Mouse (Mus musculus) heart, postnatal 14 days (tissue): ENCODE results near the gene Shkbp1. TPM values are rescaled to one million over a fixed set of nuclear protein-coding genes. Genes with fewer than 3 reads are reported as not detected.

ENCODE experiments used
- DNase-seq, 2 experiments: peaks; one replicate each; pipeline ENCODE4 v3.0.0; 2021 to 2022
- intact Hi-C: fragments of 180-260 bp; cut with DNase I; formaldehyde crosslinking; loops from one replicate; pipeline ENCODE4 v1.15.1; 2025
- long read RNA-seq, 2 experiments: library from polyadenylated mRNA; stranded (forward); transcript quantifications; one replicate each; pipeline ENCODE4 v2.0.0; 2021
- total RNA-seq, 2 experiments: library from RNA; stranded (reverse); gene quantifications; 2 replicates each; pipeline ENCODE4 v1.2.3; 2021

The Shkbp1 gene
- 1 to 10 TPM; 8.6 to 9.7 TPM for total RNA-seq
- long read RNA-seq, experiment 1, transcript Shkbp1-201 (18 exons, 2,358 nt) = major isoform, 21 of 25 reads
- long read RNA-seq, experiment 1, partial matches to known transcripts = 1 of 25 reads
- long read RNA-seq, experiment 1, other reads (novel, unspliced or antisense) = 3 of 25 reads
- long read RNA-seq, experiment 2, transcript Shkbp1-201 (18 exons, 2,358 nt) = major isoform, 17 of 23 reads
- long read RNA-seq, experiment 2, partial matches to known transcripts = 0 of 23 reads
- long read RNA-seq, experiment 2, other reads (novel, unspliced or antisense) = 6 of 23 reads

GRCm38 (mm10) chr7:27355745-27356240 lies at the start of gene Shkbp1:
Shkbp1 (minus strand) TSS chr7:27356019.
- intact Hi-C loops = no loop called here

GRCm38 (mm10) chr7:27404203-27404942 lies 48.6 kb upstream of the Shkbp1 start:
- no peak for DNase-seq
- intact Hi-C loops = no loop called here

More at GRCm38 (mm10) chr7:27355745-27356240, at the start of gene Shkbp1:
- DNase-seq = peak; percentile 83 to 88

- intact Hi-C loops = no loop called here
- peak; percentile 59 to 75 for DNase-seq
These were observed 46.9 kb upstream of the Shkbp1 start for GRCm38 (mm10) chr7:27402675-27403074.

- intact Hi-C loops = no loop called here
These were observed 44.7 kb upstream of the Shkbp1 start for GRCm38 (mm10) chr7:27400545-27400944.

GRCm38 (mm10) chr7:27397048-27397949 lies 41.5 kb upstream of the Shkbp1 start:
- peak; percentile 36 to 50 for DNase-seq
- intact Hi-C loops = no loop called here

More at GRCm38 (mm10) chr7:27400545-27400944, 44.7 kb upstream of the Shkbp1 start:
- DNase-seq = no peak

- DNase-seq = peak; percentile 37 to 45
- intact Hi-C loops = no loop called here
These were observed 40.6 kb upstream of the Shkbp1 start for GRCm38 (mm10) chr7:27396184-27397047.

GRCm38 (mm10) chr7:27395521-27396183 lies 39.8 kb upstream of the Shkbp1 start:
- intact Hi-C loops = no loop called here
- DNase-seq = no peak

GRCm38 (mm10) chr7:27391416-27391815 lies 35.6 kb upstream of the Shkbp1 start:
- no peak for DNase-seq
- intact Hi-C loops = no loop called here

- no peak for DNase-seq
- intact Hi-C loops = loop anchor here (5.0 kb wide), 1 partner anchor 92 kb away; no protein-coding TSS in a partner anchor
These were observed 33.4 kb upstream of the Shkbp1 start for GRCm38 (mm10) chr7:27389213-27389612.

GRCm38 (mm10) chr7:27384731-27385130 lies 28.9 kb upstream of the Shkbp1 start:
- intact Hi-C loops = loop anchor here (1.0 to 5.0 kb wide), 2 partner anchors 48 to 87 kb away; no protein-coding TSS in a partner anchor
- DNase-seq = peak; percentile 78 to 83

GRCm38 (mm10) chr7:27384134-27384533 lies 28.3 kb upstream of the Shkbp1 start:
- intact Hi-C loops = loop anchor here (1.0 kb wide), 1 partner anchor 48 kb away; no protein-coding TSS in a partner anchor
- no peak for DNase-seq

GRCm38 (mm10) chr7:27383233-27383632 lies 27.4 kb upstream of the Shkbp1 start:
- intact Hi-C loops = no loop called here
- DNase-seq = no peak

GRCm38 (mm10) chr7:27381560-27381959 lies 25.7 kb upstream of the Shkbp1 start:
- DNase-seq = no peak
- intact Hi-C loops = no loop called here

- intact Hi-C loops = no loop called here
- DNase-seq = no peak
These were observed 25.2 kb upstream of the Shkbp1 start for GRCm38 (mm10) chr7:27381009-27381408.

- DNase-seq = no peak
- intact Hi-C loops = no loop called here
These were observed 24.0 kb upstream of the Shkbp1 start for GRCm38 (mm10) chr7:27379836-27380235.

- intact Hi-C loops = no loop called here
- DNase-seq = peak in 1 of 2 experiments; percentile 22
These were observed 22.6 kb upstream of the Shkbp1 start for GRCm38 (mm10) chr7:27378431-27378830.

- intact Hi-C loops = no loop called here
- DNase-seq = no peak
These were observed 19.5 kb upstream of the Shkbp1 start for GRCm38 (mm10) chr7:27375274-27375673.

GRCm38 (mm10) chr7:27371715-27372462 lies 16.1 kb upstream of the Shkbp1 start:
- peak in 1 of 2 experiments; percentile 29 for DNase-seq
- intact Hi-C loops = no loop called here
